Mouse (Mus musculus) liver, adult 2 months (tissue): ENCODE measurements around the gene Gata2. TPM values are rescaled to one million over a fixed set of nuclear protein-coding genes. Genes with fewer than 3 reads are reported as not detected.

Experiments
- DNase-seq: peaks from one replicate; pipeline ENCODE4 v3.0.0-alpha.2; 2011; ENCODE audit warnings: low read depth, low spot score; ENCODE audit errors: extremely low read depth
- H3K27ac ChIP-seq: fragments of 200-500 bp; replicated peaks from 2 replicates; pipeline ENCODE4 v1.5.1; 2012; ENCODE audit warnings: low read depth, mild to moderate bottlenecking, control low read depth, inconsistent platforms, low read length; ENCODE audit not compliant: insufficient read depth
- H3K27me3 ChIP-seq: fragments of 200-500 bp; 2 replicates; pipeline ENCODE4 v1.6.1; 2012; ENCODE audit warnings: mild to moderate bottlenecking, moderate library complexity, low read length, inconsistent platforms; ENCODE audit not compliant: control insufficient read depth, insufficient read depth
- H3K36me3 ChIP-seq: fragments of 200-500 bp; 2 replicates; pipeline ENCODE4 v1.6.1; 2012; ENCODE audit warnings: low read length, inconsistent platforms; ENCODE audit not compliant: control insufficient read depth, insufficient read depth
- H3K4me1 ChIP-seq: fragments of 200-500 bp; 2 replicates; pipeline ENCODE4 v1.6.1; 2011; ENCODE audit warnings: low read length; ENCODE audit not compliant: control insufficient read depth, insufficient read depth
- H3K4me3 ChIP-seq: fragments of 200-500 bp; 2 replicates; pipeline ENCODE4 v1.5.1; 2011; ENCODE audit warnings: low read depth, mild to moderate bottlenecking, control low read depth, low read length, moderate library complexity; ENCODE audit not compliant: insufficient read depth
- H3K79me2 ChIP-seq: fragments of 200-500 bp; 2 replicates; pipeline ENCODE4 v1.6.1; 2012; ENCODE audit warnings: inconsistent platforms, mild to moderate bottlenecking, low read length, moderate library complexity; ENCODE audit not compliant: control insufficient read depth, insufficient read depth
- H3K9ac ChIP-seq: fragments of 200-500 bp; 2 replicates; pipeline ENCODE4 v1.6.1; 2012; ENCODE audit warnings: low read depth, mild to moderate bottlenecking, control low read depth, inconsistent platforms, low read length
- CTCF ChIP-seq: fragments of 200-500 bp; IDR thresholded peaks from 2 replicates; pipeline ENCODE4 v1.5.1; 2011; ENCODE audit warnings: low read depth, low read length, control low read depth
- POLR2A ChIP-seq: fragments of 200-500 bp; IDR thresholded peaks from 2 replicates; pipeline ENCODE4 v1.6.1; 2011; ENCODE audit warnings: low read length, control low read depth; ENCODE audit not compliant: insufficient read depth; ENCODE audit errors: extremely low read depth
- WGBS: fragments of 180-500 bp; shearing (Covaris S2); methylation state at CpG from one replicate; pipeline ENCODE4 v1.1.7; 2018; 5-methylcytosine and 5-hydroxymethylcytosine counted together
- polyA plus RNA-seq: library from polyadenylated mRNA; depleted of rRNA; stranded (reverse); fragments of >200 nt; gene quantifications from 2 replicates; pipeline ENCODE4 v1.2.3, GENCODE M21; 2012; rRNA removed
- total RNA-seq: library from RNA; depleted of rRNA; stranded (reverse); fragments of >200 nt; gene quantifications from 2 replicates; pipeline ENCODE4 v1.2.3, GENCODE M21; 2014; rRNA removed

The Gata2 gene
- total and polyA plus RNA-seq, 2 experiments: 0.09 to 1.7 TPM

DNA sequence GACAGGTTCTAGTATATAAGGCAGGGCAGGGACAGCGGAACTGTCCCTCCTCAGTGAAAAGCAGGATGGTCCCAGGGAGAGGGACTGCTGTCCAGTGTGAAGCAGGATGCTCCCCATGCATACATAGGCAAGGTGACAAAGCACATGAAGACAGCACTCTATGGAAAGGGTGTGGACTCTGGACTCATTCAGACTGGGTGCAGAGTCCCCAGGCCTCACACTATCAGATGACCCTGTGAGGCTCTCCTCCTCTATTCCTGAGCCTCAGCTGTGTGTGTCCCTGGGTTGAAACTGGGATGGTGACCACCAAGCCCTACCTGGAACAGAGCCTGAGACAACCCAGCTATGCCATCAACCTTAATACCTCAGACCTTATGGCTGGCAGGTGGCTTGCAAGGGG lies 57.7 kb downstream of the Gata2 start:
- TF ChIP-seq POLR2A (no peak), CTCF (no peak)
- no peaks in the 10 kb centered on the region for H3K4me1 ChIP-seq
- 91% methylated on average over 1 of the region's 1 CpGs for WGBS

DNA sequence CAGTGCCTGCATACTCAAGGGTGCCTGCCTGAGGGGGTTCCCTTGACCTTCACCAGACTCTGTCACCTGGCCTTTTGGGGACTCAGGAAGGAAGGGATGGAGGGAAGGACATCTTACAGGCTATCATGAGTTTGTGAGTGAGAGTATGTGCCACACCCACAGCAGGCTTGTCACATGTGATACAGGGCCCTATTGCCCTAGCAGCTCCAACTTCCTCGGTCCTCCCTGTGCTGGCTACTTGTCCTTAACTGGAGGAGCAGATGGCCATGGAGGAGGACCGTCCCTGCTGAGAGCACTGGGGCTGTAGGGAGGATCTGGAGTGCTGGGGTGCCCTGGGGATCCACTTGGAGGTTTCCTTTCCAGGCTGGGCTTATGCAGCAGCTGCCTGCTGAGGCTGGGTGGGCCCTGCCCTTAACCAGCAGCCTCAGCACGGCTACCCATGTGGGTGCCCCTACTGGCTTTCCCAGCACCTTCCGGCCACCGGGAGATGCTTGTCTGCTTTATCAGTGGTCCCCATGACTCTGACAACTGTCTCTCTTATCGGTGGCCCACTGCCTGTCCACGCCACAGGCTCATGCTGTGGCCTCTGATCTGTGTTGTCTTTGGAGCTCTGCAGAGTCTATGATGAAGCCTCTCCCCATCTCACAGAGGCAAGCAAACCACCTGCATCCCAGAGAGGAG lies 58.2 kb downstream of the Gata2 start:
- TF ChIP-seq CTCF (no peak), POLR2A (no peak)
- H3K4me3 ChIP-seq: no peak overlapping the region
- H3K27me3 ChIP-seq: no peaks in the 10 kb centered on the region
- H3K36me3 ChIP-seq: no peaks in the 10 kb centered on the region
- H3K9ac ChIP-seq: no peak overlapping the region
- WGBS: 82% methylated on average over 7 of the region's 7 CpGs
- no peak for DNase-seq
- no peak overlapping the region for H3K27ac ChIP-seq
- no peaks in the 10 kb centered on the region for H3K79me2 ChIP-seq
- no peaks in the 10 kb centered on the region for H3K4me1 ChIP-seq

More for the DNA sequence above, 57.7 kb downstream of the Gata2 start:
- H3K9ac ChIP-seq: no peak overlapping the region
- no peak overlapping the region for H3K4me3 ChIP-seq
- H3K79me2 ChIP-seq: no peaks in the 10 kb centered on the region
- H3K36me3 ChIP-seq: no peaks in the 10 kb centered on the region
- peak; percentile 9 for DNase-seq
- no peak overlapping the region for H3K27ac ChIP-seq
- no peaks in the 10 kb centered on the region for H3K27me3 ChIP-seq

DNA sequence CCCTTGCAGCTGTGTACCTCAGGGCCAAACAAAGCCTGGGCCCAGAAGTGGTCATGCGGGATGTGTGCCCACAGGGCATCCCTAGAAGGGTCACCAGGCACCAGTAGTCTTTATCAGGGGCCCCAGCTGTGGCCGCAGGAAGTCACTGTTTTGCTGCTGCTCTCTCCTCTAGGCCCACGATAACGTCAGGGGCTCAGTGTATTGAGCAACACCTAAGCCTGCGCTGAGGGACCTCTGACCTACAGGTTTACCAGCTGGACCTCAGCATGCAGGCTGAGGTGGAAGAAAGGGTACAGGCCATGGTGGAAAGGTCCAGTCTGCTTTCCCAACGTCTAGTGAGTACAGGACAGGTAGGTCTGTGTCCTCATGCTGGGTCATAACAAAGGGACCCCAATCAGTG lies 60.4 kb downstream of the Gata2 start:
- WGBS: 26% methylated on average over 6 of the region's 6 CpGs
- TF ChIP-seq CTCF: no peak
- no peak for TF ChIP-seq POLR2A
- Histone ChIP-seq H3K4me3 (no peak overlapping the region), H3K36me3 (no peaks in the 10 kb centered on the region), H3K79me2 (no peaks in the 10 kb centered on the region), H3K4me1 (no peaks in the 10 kb centered on the region), H3K27me3 (no peaks in the 10 kb centered on the region), H3K27ac (no peak overlapping the region), H3K9ac (no peak overlapping the region)
- peak; percentile 58 for DNase-seq

DNA sequence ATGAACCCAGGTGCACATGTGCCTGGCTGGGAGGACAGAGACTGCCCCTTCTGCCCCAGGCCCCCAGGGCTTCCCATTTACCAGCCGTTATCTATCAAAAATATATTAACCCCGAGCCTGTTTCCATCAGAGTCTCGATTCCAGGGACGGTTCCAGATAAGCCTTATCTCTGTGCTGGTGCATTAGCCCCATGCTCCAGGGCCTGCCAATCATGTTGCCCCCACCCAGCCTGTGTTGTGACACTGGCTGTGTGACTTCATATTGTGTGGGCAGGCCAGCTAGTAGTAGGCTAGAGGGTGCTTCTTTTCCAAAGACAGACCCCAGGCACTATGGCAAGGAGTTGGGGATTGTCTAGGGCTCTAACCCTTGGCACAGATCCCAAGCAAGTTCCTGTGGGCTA lies 61.7 kb downstream of the Gata2 start:
- Histone ChIP-seq H3K9ac (no peak overlapping the region), H3K79me2 (no peaks in the 10 kb centered on the region), H3K27ac (no peak overlapping the region), H3K36me3 (no peaks in the 10 kb centered on the region), H3K27me3 (no peaks in the 10 kb centered on the region), H3K4me1 (no peaks in the 10 kb centered on the region), H3K4me3 (no peak overlapping the region)
- no peak for DNase-seq
- TF ChIP-seq POLR2A (no peak), CTCF (no peak)
- 70% methylated on average over 4 of the region's 4 CpGs for WGBS

Other genes starting within 250 kb of the Gata2 start
- 0.13 TPM in 1 of 2 replicates, not detected in the other for gene H1fx, start 212.3 kb upstream of the Gata2 start, total RNA-seq
- gene H1fx, start 212.3 kb upstream of the Gata2 start, polyA plus RNA-seq: 0.11 and 0.52 TPM in 2 replicates
- 69.7 and 80.9 TPM in 2 replicates for gene Rab7, start 148.6 kb upstream of the Gata2 start, total RNA-seq
- 134 and 145 TPM in 2 replicates for gene Rab7, start 148.6 kb upstream of the Gata2 start, polyA plus RNA-seq
- gene Rpn1, start 109.4 kb upstream of the Gata2 start, total RNA-seq: 124 and 153 TPM in 2 replicates
- 121 and 149 TPM in 2 replicates for gene Rpn1, start 109.4 kb upstream of the Gata2 start, polyA plus RNA-seq
- gene Dnajb8, start 28.4 kb downstream of the Gata2 start, total RNA-seq: not detected in 2 replicates
- not detected in 2 replicates for gene Dnajb8, start 28.4 kb downstream of the Gata2 start, polyA plus RNA-seq